Mouse (Mus musculus): ENCODE measurements around the gene Gm3415.

DNA sequence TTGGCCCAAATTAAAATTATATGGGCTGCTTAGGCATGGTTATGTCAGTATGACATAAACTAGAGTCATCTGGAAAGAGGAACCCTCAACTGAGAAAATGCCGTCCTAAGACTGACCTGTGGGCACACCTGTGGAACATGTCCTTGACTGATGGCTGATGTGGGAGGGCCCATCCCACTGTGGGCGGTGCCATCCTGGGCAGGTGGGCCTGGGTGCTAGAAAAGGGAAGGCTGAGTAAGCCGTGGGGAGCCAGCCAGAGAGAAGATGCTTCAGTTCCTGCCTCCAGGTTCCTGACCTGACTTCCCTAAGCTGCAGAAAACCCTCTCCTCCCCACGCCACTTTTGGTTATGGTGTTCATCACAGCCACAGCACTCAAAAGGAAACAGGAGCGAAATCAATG is 50.3 kb downstream of the Gm3415 start:
- TF ChIP-seq CTCF (IDR thresholded peaks at IDR 0.05; ENCODE audit: insufficient read depth, low read length): no peak
- TF ChIP-seq POLR2A (IDR thresholded peaks at IDR 0.05; ENCODE audit: borderline replicate concordance, extremely low read depth, low read depth, low read length): no peak
